ENCODE assay signal across 8 mouse cellular contexts in genomic region chr11:98939953-98940641, GRCm38 (mm10). TPM values are rescaled to one million over a fixed set of nuclear protein-coding genes. Genes with fewer than 3 reads are reported as not detected.
DNase-seq lines count a peak whose midpoint lies in the region; ATAC-seq and TF ChIP-seq lines count a peak whose summit lies in the region.
"Had no signal": no experiment of that assay in that cellular context is flagged by ENCODE, and none has a peak within 500 bp of the region (broad histone marks: within the 10 kb centered on the region; RNA-seq: fewer than 3 reads in every experiment).

No protein-coding gene starts in this region.

- H3K27ac ChIP-seq in layer of hippocampus, adult 2 months: peak overlapping the region; percentile 91; the same call in 1 of the 2 replicates
- H3K27ac ChIP-seq in embryonic facial prominence, embryonic 11.5 days (replicated peaks; ENCODE audit: low read depth, low read length): peak overlapping the region; percentile 59; the same call in 1 of the 2 replicates
- no peak overlapping the region for H3K27ac ChIP-seq in hindbrain, embryonic 16.5 days (ENCODE audit: low read depth, low read length)
- H3K27ac ChIP-seq in midbrain, embryonic 14.5 days (replicated peaks; ENCODE audit: low read depth, low read length): no peak overlapping the region

- peaks cover 95% of the 10 kb centered on the region for H3K4me1 ChIP-seq in G1E (ENCODE audit: insufficient read depth, low read depth, low read length)
- peaks cover 55% of the 10 kb centered on the region for H3K4me1 ChIP-seq in embryonic facial prominence, embryonic 11.5 days (ENCODE audit: control insufficient read depth, insufficient read depth, low read length)
- H3K4me1 ChIP-seq in hindbrain, embryonic 16.5 days (ENCODE audit: control insufficient read depth, insufficient read depth, low read depth, low read length): peaks cover 71% of the 10 kb centered on the region
- peaks cover 47% of the 10 kb centered on the region for H3K4me1 ChIP-seq in midbrain, embryonic 14.5 days (ENCODE audit: control insufficient read depth, insufficient read depth, low read length)

- peaks cover 13% of the 10 kb centered on the region for H3K27me3 ChIP-seq in G1E (ENCODE audit: insufficient read depth, low read length)
- no peaks in the 10 kb centered on the region for H3K27me3 ChIP-seq in embryonic facial prominence, embryonic 11.5 days (ENCODE audit: control insufficient read depth, insufficient read depth, low read length)
- H3K27me3 ChIP-seq in hindbrain, embryonic 16.5 days (replicated peaks; ENCODE audit: control insufficient read depth, insufficient read depth, low read length): no peaks in the 10 kb centered on the region
- H3K27me3 ChIP-seq in midbrain, embryonic 14.5 days (ENCODE audit: control insufficient read depth, insufficient read depth, low read length): 0 out of 2 replicates have a peak, but pooled peaks cover 11% of the 10 kb centered on the region

- no peak for DNase-seq in layer of hippocampus, adult 2 months (ENCODE audit: low spot score in 2 of 2)
- DNase-seq in layer of hippocampus, adult 9-10 months (ENCODE audit: low spot score): no peak
- DNase-seq in G1E (ENCODE audit: low spot score): no peak
- no peak for DNase-seq in embryonic facial prominence, embryonic 11.5 days (ENCODE audit: low spot score)
- no peak for DNase-seq in midbrain, embryonic 14.5 days

- WGBS in embryonic facial prominence, embryonic 11.5 days: 47% methylated on average over 11 of the region's 11 CpGs
- WGBS in hindbrain, embryonic 16.5 days: 65% methylated on average over 10 of the region's 11 CpGs
- WGBS in midbrain, embryonic 14.5 days: 56% methylated on average over 11 of the region's 11 CpGs

- no peak for TF ChIP-seq CTCF in layer of hippocampus, adult 2 months (conservative IDR thresholded peaks at IDR 0.05)
- TF ChIP-seq CTCF in G1E (IDR thresholded peaks at IDR 0.05; ENCODE audit: low read depth, low read length): no peak

- peak overlapping the region; percentile 34 for H3K9ac ChIP-seq in embryonic facial prominence, embryonic 11.5 days (replicated peaks; ENCODE audit: low read length)
- no peak overlapping the region for H3K9ac ChIP-seq in hindbrain, embryonic 16.5 days (ENCODE audit: low read depth, low read length)
- no peak overlapping the region for H3K9ac ChIP-seq in midbrain, embryonic 14.5 days (replicated peaks; ENCODE audit: low read length)

- peak overlapping the region; percentile 15; the same call in 1 of the 2 replicates for H3K4me3 ChIP-seq in layer of hippocampus, adult 2 months
- peak overlapping the region; percentile 81; the same call in 1 of the 2 replicates for H3K4me3 ChIP-seq in G1E (ENCODE audit: low read depth, low read length)
- H3K4me3 ChIP-seq in embryonic facial prominence, embryonic 11.5 days (ENCODE audit: low read depth, low read length): peak overlapping the region; percentile 87
- no peak overlapping the region for H3K4me3 ChIP-seq in hindbrain, embryonic 16.5 days (ENCODE audit: low read length)
- H3K4me3 ChIP-seq in midbrain, embryonic 14.5 days (replicated peaks; ENCODE audit: low read depth, low read length): no peak overlapping the region

- H3K9me3 ChIP-seq in G1E (replicated peaks): no peaks in the 10 kb centered on the region
- no peaks in the 10 kb centered on the region for H3K9me3 ChIP-seq in embryonic facial prominence, embryonic 11.5 days (replicated peaks; ENCODE audit: control insufficient read depth, low read length)
- no peaks in the 10 kb centered on the region for H3K9me3 ChIP-seq in hindbrain, embryonic 16.5 days (ENCODE audit: control insufficient read depth, low read length)
- H3K9me3 ChIP-seq in midbrain, embryonic 14.5 days (ENCODE audit: control insufficient read depth, low read length): no peaks in the 10 kb centered on the region

- peaks cover 37% of the 10 kb centered on the region for H3K36me3 ChIP-seq in G1E (replicated peaks)
- no peaks in the 10 kb centered on the region for H3K36me3 ChIP-seq in embryonic facial prominence, embryonic 11.5 days (replicated peaks; ENCODE audit: control insufficient read depth, insufficient read depth, low read depth, low read length)
- no peaks in the 10 kb centered on the region for H3K36me3 ChIP-seq in hindbrain, embryonic 16.5 days (ENCODE audit: control insufficient read depth, insufficient read depth, low read length)
- no peaks in the 10 kb centered on the region for H3K36me3 ChIP-seq in midbrain, embryonic 14.5 days (ENCODE audit: control insufficient read depth, insufficient read depth, low read length)

- H3K4me2 ChIP-seq in embryonic facial prominence, embryonic 11.5 days (ENCODE audit: low read depth, low read length): peak overlapping the region; percentile 93
- H3K4me2 ChIP-seq in hindbrain, embryonic 16.5 days (ENCODE audit: low read length): peak overlapping the region; percentile 5; the same call in 1 of the 2 replicates
- H3K4me2 ChIP-seq in midbrain, embryonic 14.5 days (ENCODE audit: low read length): peak overlapping the region; percentile 9

- no peak for ATAC-seq in G1E (ENCODE audit: extremely low read depth, insufficient number of reproducible peaks, low FRiP score, poor library complexity, severe bottlenecking)
- ATAC-seq in embryonic facial prominence, embryonic 11.5 days (replicated peaks; ENCODE audit: insufficient number of reproducible peaks, low FRiP score, low TSS enrichment, low read depth): no peak
- no peak for ATAC-seq in hindbrain, embryonic 16.5 days
- no peak for ATAC-seq in midbrain, embryonic 14.5 days (ENCODE audit: low FRiP score, low TSS enrichment)
- ATAC-seq in megakaryocyte-erythroid progenitor cell, adult 5-6 weeks (replicated peaks; ENCODE audit: low FRiP score, low TSS enrichment, poor library complexity, severe bottlenecking): no peak

RNA-seq across cellular contexts. Expression of gene Rara, which starts 12.5 kb away (rescaled TPM):
- total RNA-seq in layer of hippocampus, adult 2 months (2021): 10 to 100 TPM; 15.4 to 19.0 TPM
- total RNA-seq in G1E (2014; fragmentation: Nextera tagmentation): 109 and 110 TPM in 2 replicates
- total RNA-seq in G1E (2017): 16.9 and 17.1 TPM in 2 replicates
- 84.4 and 103 TPM in 2 replicates for polyA plus RNA-seq in G1E (2012)
- polyA plus RNA-seq in embryonic facial prominence, embryonic 11.5 days (2014; fragmentation: Nextera tagmentation; extraction: Ambion mirVana): 32.7 and 40.2 TPM in 2 replicates
- polyA plus RNA-seq in hindbrain, embryonic 16.5 days (2015; fragmentation: Nextera tagmentation; extraction: Ambion mirVana): 12.1 and 16.7 TPM in 2 replicates
- polyA plus RNA-seq in midbrain, embryonic 14.5 days (2014; fragmentation: Nextera tagmentation; extraction: Ambion mirVana): 8.8 and 11.0 TPM in 2 replicates
- 7.8 and 15.9 TPM in 2 replicates for total RNA-seq in megakaryocyte-erythroid progenitor cell, adult 5-6 weeks (2014; fragmentation: Nextera tagmentation)
- 2.2 and 3.0 TPM in 2 replicates for total RNA-seq in megakaryocyte-erythroid progenitor cell, adult 5-6 weeks (2017)

RNA-seq across cellular contexts. Expression of gene Cdc6, which starts 32.5 kb away (rescaled TPM):
- total RNA-seq in layer of hippocampus, adult 2 months (2021): under 1 TPM; 0.52 to 0.64 TPM
- total RNA-seq in G1E (2014; fragmentation: Nextera tagmentation): 60.7 and 84.9 TPM in 2 replicates
- 52.7 and 63.4 TPM in 2 replicates for total RNA-seq in G1E (2017)
- 3.4 and 4.1 TPM in 2 replicates for polyA plus RNA-seq in G1E (2012)
- polyA plus RNA-seq in embryonic facial prominence, embryonic 11.5 days (2014; fragmentation: Nextera tagmentation; extraction: Ambion mirVana): 55.4 and 57.1 TPM in 2 replicates
- 4.6 and 6.3 TPM in 2 replicates for polyA plus RNA-seq in hindbrain, embryonic 16.5 days (2015; fragmentation: Nextera tagmentation; extraction: Ambion mirVana)
- 2.5 and 5.6 TPM in 2 replicates for polyA plus RNA-seq in midbrain, embryonic 14.5 days (2014; fragmentation: Nextera tagmentation; extraction: Ambion mirVana)
- total RNA-seq in megakaryocyte-erythroid progenitor cell, adult 5-6 weeks (2014; fragmentation: Nextera tagmentation): 85.0 and 101 TPM in 2 replicates
- total RNA-seq in megakaryocyte-erythroid progenitor cell, adult 5-6 weeks (2017): 67.8 and 78.7 TPM in 2 replicates

RNA-seq across cellular contexts. Expression of gene Gjd3, which starts 42.7 kb away (rescaled TPM):
- total RNA-seq in layer of hippocampus, adult 2 months (2021): 1 to 10 TPM; 1.3 to 2.0 TPM
- total RNA-seq in G1E (2014; fragmentation: Nextera tagmentation): not detected in 2 replicates
- total RNA-seq in G1E (2017): not detected in 2 replicates
- polyA plus RNA-seq in G1E (2012): not detected in 2 replicates
- 0.25 and 0.43 TPM in 2 replicates for polyA plus RNA-seq in embryonic facial prominence, embryonic 11.5 days (2014; fragmentation: Nextera tagmentation; extraction: Ambion mirVana)
- 2.0 and 3.0 TPM in 2 replicates for polyA plus RNA-seq in hindbrain, embryonic 16.5 days (2015; fragmentation: Nextera tagmentation; extraction: Ambion mirVana)
- polyA plus RNA-seq in midbrain, embryonic 14.5 days (2014; fragmentation: Nextera tagmentation; extraction: Ambion mirVana): 0.70 and 2.0 TPM in 2 replicates
- total RNA-seq in megakaryocyte-erythroid progenitor cell, adult 5-6 weeks (2014; fragmentation: Nextera tagmentation): not detected in 2 replicates
- total RNA-seq in megakaryocyte-erythroid progenitor cell, adult 5-6 weeks (2017): not detected in 2 replicates
- total RNA-seq: common myeloid progenitor, adult 5-6 weeks had no signal

Comparison
In these comparisons a context has a peak if more than half of its experiments do, and no peak if none do; other contexts are left out.
1. H3K27ac ChIP-seq: peak in layer of hippocampus, adult 2 months (single experiment) and embryonic facial prominence, embryonic 11.5 days (single experiment); none in hindbrain, embryonic 16.5 days (single experiment) and midbrain, embryonic 14.5 days (single experiment).
2. H3K4me3 ChIP-seq: peak in layer of hippocampus, adult 2 months (single experiment), G1E (single experiment) and embryonic facial prominence, embryonic 11.5 days (single experiment); none in hindbrain, embryonic 16.5 days (single experiment) and midbrain, embryonic 14.5 days (single experiment).
3. H3K4me2 ChIP-seq: peak in every context shown above with its lines; median percentile 93 in embryonic facial prominence, embryonic 11.5 days; 9 in midbrain, embryonic 14.5 days; 5 in hindbrain, embryonic 16.5 days.